Mouse (Mus musculus): Measurements from ENCODE around the gene Sun1.

Sun1 gene

GRCm38 (mm10) chr5:139286142-139286941 lies 85.9 kb downstream of the Sun1 start:
- no peak for DNase-seq (ENCODE audit: low spot score)

DNA sequence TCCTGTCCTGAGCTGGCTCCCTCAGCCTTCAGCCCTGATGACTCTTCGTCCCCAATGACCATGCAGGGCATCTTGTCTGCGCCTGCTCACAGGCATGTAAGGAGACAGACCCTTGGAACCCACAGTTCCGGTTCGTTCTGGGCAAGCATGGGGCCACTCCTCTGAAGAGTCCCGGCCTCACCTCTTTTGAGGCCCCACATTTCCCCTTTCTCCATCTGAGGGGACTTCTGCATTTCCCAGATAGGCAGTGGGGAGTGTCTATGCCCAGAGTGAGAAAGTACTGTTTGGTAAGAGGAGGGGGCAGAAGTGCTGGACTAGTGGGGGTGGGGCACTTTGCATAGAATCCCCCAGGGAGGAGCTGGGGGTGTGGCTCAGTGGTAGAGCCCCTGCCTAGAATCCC lies 86.7 kb downstream of the Sun1 start:
- no peak for DNase-seq (ENCODE audit: low spot score)

- no peak for DNase-seq (ENCODE audit: low spot score)
Measured at GRCm38 (mm10) chr5:139287787-139288186, 87.3 kb downstream of the Sun1 start.

DNA sequence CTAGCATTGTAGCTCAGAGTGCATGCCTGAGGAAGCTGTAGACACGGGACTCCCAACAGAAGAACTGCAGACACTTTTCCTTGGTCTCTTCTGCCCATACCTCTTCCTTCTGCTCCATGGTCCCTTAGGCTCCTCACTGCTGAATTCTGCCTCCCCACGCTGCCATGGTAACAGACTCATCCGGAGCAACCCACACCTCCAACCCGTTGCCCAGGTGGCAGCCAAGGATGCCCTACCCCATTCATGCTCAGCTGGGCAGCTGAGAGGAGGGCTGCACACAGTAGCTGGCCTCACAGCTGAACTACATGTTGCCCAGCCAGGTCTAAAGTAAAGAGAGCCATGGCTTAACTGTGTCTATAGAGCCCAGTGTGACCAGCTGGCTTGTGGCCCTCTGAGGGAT lies 88.2 kb downstream of the Sun1 start:
- no peak for DNase-seq (ENCODE audit: low spot score)

DNA sequence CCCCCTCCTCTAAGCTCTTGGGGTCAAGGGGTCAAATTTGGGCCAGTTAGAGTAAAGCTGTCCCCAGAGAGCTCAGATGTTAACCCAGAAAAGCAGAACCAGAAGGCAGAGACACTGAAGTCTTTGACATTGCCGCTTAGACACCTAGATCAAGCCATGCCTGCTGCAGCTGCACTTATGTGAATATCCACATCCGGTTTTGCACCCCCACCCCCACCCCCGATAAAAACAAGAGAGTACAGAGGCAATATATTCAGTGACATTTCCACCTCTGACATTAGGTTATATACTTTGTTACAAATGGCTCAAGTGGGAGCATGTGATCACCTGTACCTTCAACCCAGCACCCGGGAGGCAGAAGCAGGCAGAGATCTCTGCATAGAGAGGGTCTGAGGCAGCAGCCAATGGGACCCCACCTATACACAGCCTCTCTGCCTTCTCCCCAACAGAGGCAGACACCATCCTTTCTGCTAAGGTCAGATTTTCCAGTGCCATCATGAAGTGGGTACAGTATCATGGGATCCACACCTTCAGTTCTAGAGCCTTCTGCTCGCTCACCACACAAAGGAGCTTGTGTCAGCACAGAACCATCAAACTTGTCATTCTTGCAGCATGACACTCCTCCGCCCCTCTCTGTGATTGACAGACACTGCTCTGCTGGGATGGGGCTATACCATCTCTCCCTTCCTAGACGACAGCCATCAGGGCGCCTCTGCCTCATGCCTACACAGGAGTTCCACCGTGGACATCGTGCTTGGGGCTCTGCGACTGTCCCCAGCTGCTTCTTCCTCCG lies 90.2 kb downstream of the Sun1 start:
- no peak for DNase-seq (ENCODE audit: low spot score)

GRCm38 (mm10) chr5:139291811-139292560 lies 91.5 kb downstream of the Sun1 start:
- DNase-seq (ENCODE audit: low spot score) = no peak

- no peak for DNase-seq (ENCODE audit: low spot score)
Measured at GRCm38 (mm10) chr5:139294089-139294488, 93.7 kb downstream of the Sun1 start.

DNA sequence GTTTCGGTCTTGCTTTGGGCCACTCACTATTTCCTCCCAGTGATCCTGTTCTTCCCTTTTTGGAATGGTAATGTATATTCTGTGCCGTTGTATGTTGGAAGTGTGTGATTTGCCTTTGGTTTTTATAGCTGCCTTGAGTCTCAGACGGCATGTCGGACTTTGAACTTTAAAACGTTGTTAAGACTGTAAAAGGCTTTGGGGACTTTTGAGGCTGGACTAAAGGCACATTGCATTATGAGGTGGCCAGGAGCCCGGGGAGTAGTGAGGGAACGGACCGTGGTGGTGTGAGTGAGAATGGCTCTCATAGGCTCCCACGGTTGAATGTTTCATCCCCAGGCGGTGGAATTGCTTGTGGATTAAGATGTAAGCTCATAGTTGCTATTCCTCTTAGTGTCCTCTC lies 96.7 kb downstream of the Sun1 start:
- DNase-seq (ENCODE audit: low spot score) = no peak

DNA sequence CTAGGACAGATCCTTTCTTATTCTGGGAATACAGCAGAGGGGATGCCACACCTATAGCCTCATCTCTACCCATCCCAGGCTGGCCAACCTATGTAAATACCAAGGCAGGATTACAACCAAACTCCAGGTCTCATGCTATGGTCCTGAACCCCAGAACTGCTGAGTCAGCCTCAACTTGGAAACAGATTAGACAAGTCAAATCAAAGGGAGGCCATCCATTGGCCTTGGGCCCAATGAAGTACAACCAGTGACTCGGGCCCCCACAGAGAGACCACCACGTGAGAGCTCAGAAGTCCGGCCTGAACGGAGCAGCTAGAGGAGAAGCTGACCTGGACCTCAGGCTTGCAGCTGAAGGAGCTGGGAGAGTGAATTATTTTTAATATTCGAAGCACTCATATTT lies 97.3 kb downstream of the Sun1 start:
- no peak for DNase-seq (ENCODE audit: low spot score)
